Mouse (Mus musculus): Measurements from ENCODE around the gene Prdm16.

GRCm38 (mm10) chr4:154348197-154348786 is 288.4 kb downstream of the Prdm16 start:
- TF ChIP-seq FLI1 (IDR thresholded peaks at IDR 0.05; ENCODE audit: low read length) (no peak), GATA1 (IDR thresholded peaks at IDR 0.05; ENCODE audit: borderline replicate concordance, low read length) (no peak)

All from megakaryocyte, embryonic 14.5 days (primary cell).